Mouse (Mus musculus) heart, adult 2 months (tissue): ENCODE measurements at regions not wholly inside any gene's neighbourhood (a gene's known extent, or its start where the extent isn't known, plus 50 kb on each side); places are given as distances from the start of the nearest gene placed in this dataset.
"Not testable (repeated sequence)": the region's sequence is repeated elsewhere in the genome, so short reads cannot be mapped to it uniquely, and the experiment has no call there.

Experiments
- EP300 ChIP-seq: fragments of 200-500 bp; IDR thresholded peaks from 2 replicates; pipeline ENCODE4 v1.6.1; 2011; ENCODE audit warnings: low read depth, low read length, control low read depth; ENCODE audit not compliant: insufficient read depth
- POLR2A ChIP-seq: fragments of 200-500 bp; IDR thresholded peaks from 2 replicates; pipeline ENCODE4 v1.6.1; 2011; ENCODE audit warnings: mild to moderate bottlenecking, low read depth, low read length, control low read depth; ENCODE audit not compliant: insufficient read depth

- TF ChIP-seq EP300, POLR2A: not testable (repeated sequence)
These were observed 89.7 kb upstream of the Pwp1 start for GRCm38 (mm10) chr10:85739565-85739964.
